Mouse (Mus musculus) layer of hippocampus, postnatal 14 days (tissue): ENCODE results near the gene Prune1. TPM values are rescaled to one million over a fixed set of nuclear protein-coding genes. Genes with fewer than 3 reads are reported as not detected.
A peak's percentile ranks its signal among the peaks of the same experiment; 100 is the strongest.

Source experiments
- DNase-seq, 2 experiments: peaks; one replicate each; pipeline ENCODE4 v3.0.0; 2021 to 2022; ENCODE audit warnings: low spot score in 2 of 2, mixed read lengths in 1 of 2
- total RNA-seq, 2 experiments: library from RNA; stranded (reverse); gene quantifications; 2 replicates each; pipeline ENCODE4 v1.2.3; 2021

The Prune1 gene
- total RNA-seq, 2 experiments from 2014 or later, result 26.8 to 26.9 TPM

DNA sequence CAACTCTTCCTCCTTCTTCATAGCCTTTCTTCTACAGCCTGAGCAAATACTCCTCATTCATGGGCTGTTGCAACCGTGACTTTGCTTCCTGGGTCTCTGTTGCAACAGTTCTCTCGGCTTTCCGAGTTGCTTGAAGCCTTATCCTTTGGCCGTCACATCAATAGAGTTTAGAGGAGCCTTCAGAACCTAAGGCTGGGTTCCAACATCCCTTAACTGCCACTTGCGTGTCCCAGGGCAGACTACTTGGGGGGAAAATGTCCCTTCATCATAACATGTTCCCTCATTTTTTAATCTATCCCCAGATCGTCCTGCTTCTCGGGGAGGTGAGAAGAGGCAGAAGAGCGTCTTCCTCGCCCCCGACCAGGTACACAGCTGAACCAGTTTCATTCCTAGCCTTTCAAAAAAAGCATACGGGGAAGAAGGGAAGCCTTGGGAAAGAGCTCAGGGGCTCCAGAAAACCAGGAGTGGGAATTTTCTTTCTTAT, 547 bp upstream of the Prune1 start:
- peak; percentile 22 to 25 for DNase-seq

- DNase-seq, result peak in 1 of 2 experiments; percentile 16
These were observed 1.1 kb downstream of the Prune1 start for GRCm38 (mm10) chr3:95280747-95281146.

DNA sequence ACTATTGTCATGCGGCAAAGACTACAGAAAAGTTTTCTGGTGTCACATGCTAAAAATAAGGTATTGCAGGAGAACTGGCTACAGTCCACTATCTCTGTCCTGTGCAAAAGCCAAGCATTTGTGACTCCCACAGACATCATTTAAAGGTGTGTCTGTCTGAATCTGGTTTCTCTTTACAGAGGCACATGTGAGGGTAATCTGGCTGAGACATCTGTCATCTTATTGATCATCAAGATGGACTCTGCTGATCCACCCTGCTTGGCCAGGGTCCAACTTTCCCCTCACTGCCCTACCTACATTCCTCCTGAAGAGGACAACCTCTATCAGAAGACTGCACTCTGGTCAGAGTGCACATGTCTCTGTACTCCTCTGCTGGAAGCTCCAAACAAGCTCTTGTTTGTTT, 4.7 kb downstream of the Prune1 start:
- no peak for DNase-seq

- DNase-seq, result no peak
These were observed 5.4 kb downstream of the Prune1 start for GRCm38 (mm10) chr3:95276428-95276934.

DNA sequence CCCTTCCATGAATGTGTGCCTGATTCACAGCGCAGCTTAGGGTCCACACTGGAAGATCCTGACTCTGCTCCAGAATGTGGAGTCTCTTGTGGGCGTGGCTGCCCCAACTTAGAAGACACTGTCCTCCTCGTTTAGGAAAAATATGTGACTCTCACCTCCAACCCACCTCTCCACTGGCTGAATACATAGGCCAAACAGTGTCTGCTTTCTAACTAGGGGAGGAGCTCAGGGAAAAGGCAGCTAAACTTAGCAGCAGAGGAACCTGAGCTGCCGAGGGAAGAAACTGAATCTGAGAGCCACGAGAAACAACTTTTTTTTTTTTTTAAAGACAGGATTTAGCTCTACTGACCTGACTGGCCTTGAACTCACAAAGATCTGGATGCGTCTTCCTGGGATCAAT, 6.7 kb downstream of the Prune1 start:
- no peak for DNase-seq

GRCm38 (mm10) chr3:95274453-95274852, 7.4 kb downstream of the Prune1 start:
- DNase-seq, result no peak

GRCm38 (mm10) chr3:95273471-95273870, 8.4 kb downstream of the Prune1 start:
- no peak for DNase-seq

- no peak for DNase-seq
These were observed 11.0 kb downstream of the Prune1 start for GRCm38 (mm10) chr3:95270766-95271364.

DNA sequence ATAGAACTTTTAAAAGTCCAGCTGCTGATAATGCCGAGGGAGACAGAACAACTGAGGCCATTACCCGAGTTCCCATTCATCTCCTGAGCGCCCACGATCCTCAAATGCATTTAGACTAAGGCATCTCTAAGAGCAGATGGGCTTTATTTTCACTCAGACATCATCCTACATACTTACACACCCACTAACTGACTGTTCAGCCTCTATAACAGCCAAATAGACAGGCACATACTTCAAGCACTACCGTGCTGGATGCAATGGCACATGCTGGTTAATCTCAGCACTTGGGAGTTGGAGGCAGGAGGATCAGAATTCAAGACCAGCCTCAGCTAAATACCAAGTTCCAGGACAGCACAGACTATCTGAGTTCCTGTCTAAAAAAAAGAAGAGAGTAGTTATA, 12.1 kb downstream of the Prune1 start:
- DNase-seq, result peak in 1 of 2 experiments; percentile 26

GRCm38 (mm10) chr3:95267855-95268254, 14.0 kb downstream of the Prune1 start:
- DNase-seq, result no peak

DNA sequence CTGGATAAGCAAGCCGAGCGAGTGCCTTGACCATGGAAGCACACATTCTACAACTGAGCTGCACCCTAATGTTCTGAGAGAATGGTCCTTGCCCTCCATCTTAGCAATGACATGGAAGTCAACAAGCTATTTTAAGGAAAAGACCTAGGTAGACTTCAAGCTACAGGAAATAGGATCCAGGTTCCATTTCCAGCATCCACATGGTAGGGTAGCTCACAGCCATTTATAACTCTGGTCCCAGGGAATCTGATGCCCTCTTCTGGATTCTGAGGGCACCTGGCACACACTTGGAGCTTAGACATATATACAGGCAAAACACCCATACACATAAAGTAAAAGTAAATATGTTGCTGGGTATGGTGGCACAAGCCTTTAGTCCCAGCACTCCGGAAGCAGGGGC, 15.8 kb downstream of the Prune1 start:
- no peak for DNase-seq

GRCm38 (mm10) chr3:95264724-95265123, 17.2 kb downstream of the Prune1 start:
- no peak for DNase-seq

DNA sequence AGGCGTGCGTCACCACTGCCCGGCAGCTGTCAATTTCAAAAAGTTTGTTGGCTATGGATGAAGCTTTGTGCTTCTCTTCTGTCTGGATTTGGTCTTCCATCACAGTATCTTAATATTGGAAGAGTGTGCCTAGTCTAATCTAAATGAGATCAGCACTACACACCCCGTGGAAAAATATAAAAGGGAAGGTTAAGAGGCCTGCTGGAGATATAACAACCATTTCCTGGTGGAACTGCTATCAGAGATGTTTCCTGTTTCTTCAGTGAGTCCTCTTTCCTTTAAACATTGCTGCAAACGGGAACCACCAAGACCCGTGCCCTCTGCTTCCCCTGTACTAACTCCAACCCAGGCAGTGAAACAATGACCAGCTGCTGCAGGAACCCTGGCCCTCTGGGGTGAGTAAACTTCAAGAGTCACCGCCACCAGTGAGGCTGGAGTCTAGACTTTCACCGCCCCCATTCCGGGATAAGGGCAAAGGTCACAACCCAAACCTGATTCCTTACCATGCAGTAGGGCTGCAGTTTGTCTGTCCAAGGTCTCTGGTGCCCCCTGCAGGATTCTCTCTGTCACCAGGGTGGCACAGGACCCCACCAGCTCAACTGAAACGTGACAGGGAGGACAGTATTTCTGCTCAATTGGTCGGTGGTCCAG, 18.7 kb downstream of the Prune1 start:
- DNase-seq, result peak; percentile 37 to 60

DNA sequence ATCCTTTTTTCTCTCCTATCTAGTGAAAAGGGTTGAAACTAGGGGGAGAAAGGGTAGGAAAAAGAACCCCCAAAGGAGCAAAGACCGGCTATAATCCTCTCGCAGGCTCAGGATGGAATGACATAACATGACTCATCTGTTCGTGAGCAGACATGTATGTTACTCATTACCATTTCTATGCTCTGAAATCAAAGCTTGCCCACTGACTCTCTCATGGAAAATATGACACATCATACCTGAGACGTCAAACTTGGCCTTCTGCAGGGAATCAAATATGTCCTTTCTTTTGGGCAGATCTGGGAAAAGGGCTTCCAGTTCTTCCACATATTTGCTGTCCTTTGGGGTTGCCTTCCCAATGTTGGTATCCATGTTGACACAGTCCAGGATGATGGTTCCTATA, 19.9 kb downstream of the Prune1 start:
- no peak for DNase-seq

DNA sequence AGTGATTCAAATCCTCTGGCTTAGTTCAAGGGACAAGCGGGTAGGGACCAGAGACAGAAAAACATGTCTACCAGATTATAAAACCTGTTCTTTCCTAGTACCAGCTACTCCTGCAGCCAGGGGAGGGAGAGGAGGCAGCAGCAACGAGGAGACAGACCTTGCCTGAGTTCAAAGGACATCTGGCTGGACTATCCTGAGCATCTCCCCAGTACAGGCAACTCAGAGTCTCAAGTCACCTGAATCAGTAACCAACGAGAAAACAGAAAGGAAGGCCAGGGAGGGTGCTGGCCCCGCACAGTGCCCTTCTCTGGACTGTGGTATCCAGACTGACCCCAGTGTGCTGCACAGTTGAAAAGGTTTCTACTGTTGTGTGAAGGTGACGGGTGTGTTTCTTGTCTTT, 24.9 kb downstream of the Prune1 start:
- no peak for DNase-seq

GRCm38 (mm10) chr3:95250783-95251424, 31.0 kb downstream of the Prune1 start, which contains the start of gene Bnipl:
Gene Bnipl (minus strand): TSS chr3:95251193.
- no peak for DNase-seq

GRCm38 (mm10) chr3:95250361-95250760, 31.5 kb downstream of the Prune1 start:
- no peak for DNase-seq

- DNase-seq, result no peak
These were observed 34.1 kb downstream of the Prune1 start for GRCm38 (mm10) chr3:95247660-95248336.

- DNase-seq, result peak in 1 of 2 experiments; percentile 76
These were observed 35.2 kb downstream of the Prune1 start for GRCm38 (mm10) chr3:95246465-95247231.

DNA sequence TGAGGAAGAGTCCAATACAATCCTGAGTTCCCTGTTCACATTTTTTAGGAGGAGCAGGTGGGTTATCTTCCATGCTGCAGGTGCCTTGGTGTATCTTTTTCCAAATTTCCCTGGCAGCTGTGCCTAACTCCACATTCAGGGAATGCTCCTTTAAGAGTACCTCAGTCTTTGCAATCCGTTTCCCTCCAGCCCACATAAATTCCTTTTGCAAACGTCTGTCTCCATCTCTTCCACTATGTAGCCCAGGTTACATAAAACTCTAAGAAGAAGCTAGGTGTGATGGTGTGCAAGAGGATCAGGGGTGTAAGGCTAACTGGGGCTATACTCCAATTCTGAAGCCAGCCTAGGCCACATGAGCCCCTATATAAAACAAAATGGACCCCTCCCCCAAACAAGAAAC, 38.8 kb downstream of the Prune1 start:
- no peak for DNase-seq

- no peak for DNase-seq
These were observed 40.4 kb downstream of the Prune1 start, which contains the start of gene Gm128 for GRCm38 (mm10) chr3:95241498-95241897. Gene Gm128 (minus strand): TSS chr3:95241598.
